Mouse (Mus musculus): ENCODE measurements around the gene Pex10.

DNA sequence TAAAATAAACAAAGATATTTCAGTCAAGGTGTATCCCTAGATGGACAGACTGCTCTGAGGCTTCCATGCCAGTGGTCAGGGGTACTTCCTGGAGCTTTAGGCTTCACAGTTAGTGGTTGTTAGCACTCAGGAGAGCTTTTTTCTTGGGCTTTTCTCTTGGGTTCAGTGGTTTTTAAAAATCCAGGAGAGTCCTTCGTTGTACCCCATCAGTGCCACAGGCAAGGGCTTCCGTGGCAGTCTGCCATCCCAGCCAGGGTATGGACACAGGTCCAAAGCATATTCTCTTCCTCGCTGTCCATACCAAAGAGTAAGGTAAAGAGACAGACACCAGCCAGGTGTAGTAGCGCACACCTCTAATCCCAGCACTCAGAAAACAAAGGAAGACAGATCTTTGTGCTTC lies 23.3 kb downstream of the Pex10 start:
- TF ChIP-seq CTCF (conservative IDR thresholded peaks at IDR 0.05; ENCODE audit: low read length) (no peak), NANOG (IDR thresholded peaks at IDR 0.05; ENCODE audit: borderline replicate concordance, low read length) (no peak)

Measured in E14TG2a.4 (cell line).